Mouse (Mus musculus) stomach, postnatal 0 days (tissue): ENCODE data around the gene Otp.

Source experiments
- CTCF ChIP-seq: IDR thresholded peaks from 2 replicates; pipeline ENCODE4 v1.5.1; 2016; ENCODE audit warnings: antibody characterized with exemption, low read depth, mild to moderate bottlenecking, moderate library complexity
- EP300 ChIP-seq: optimal IDR thresholded peaks from 2 replicates; pipeline ENCODE3; 2016; ENCODE audit warnings: antibody characterized with exemption

- TF ChIP-seq CTCF (peak; percentile 75), EP300 (no peak)
Measured at GRCm38 (mm10) chr13:94868478-94868950, 6.9 kb upstream of the Otp start.
